Mouse (Mus musculus) neutrophil, adult 5-6 weeks (primary cell): ENCODE data around the gene P2ry14. TPM values are rescaled to one million over a fixed set of nuclear protein-coding genes. Genes with fewer than 3 reads are reported as not detected.
"Not testable (repeated sequence)": the region's sequence is repeated elsewhere in the genome, so short reads cannot be mapped to it uniquely, and the experiment has no call there.

ENCODE experiments used
- ATAC-seq: fragments of 151-379, 151-347 bp; 2 replicates; pipeline ENCODE4 v1.8.0; 2017; ENCODE audit warnings: mild to moderate bottlenecking, moderate TSS enrichment; ENCODE audit not compliant: insufficient number of reproducible peaks, poor library complexity, low FRiP score, severe bottlenecking; ENCODE audit errors: extremely low read depth
- total RNA-seq: library from RNA; stranded (forward); fragments of 200-1000 nt; gene quantifications from 2 replicates; pipeline ENCODE4 v1.2.3, GENCODE M21; 2017

Gene P2ry14
- total RNA-seq, 1 experiment from 2014 or later = 1.3 TPM

DNA sequence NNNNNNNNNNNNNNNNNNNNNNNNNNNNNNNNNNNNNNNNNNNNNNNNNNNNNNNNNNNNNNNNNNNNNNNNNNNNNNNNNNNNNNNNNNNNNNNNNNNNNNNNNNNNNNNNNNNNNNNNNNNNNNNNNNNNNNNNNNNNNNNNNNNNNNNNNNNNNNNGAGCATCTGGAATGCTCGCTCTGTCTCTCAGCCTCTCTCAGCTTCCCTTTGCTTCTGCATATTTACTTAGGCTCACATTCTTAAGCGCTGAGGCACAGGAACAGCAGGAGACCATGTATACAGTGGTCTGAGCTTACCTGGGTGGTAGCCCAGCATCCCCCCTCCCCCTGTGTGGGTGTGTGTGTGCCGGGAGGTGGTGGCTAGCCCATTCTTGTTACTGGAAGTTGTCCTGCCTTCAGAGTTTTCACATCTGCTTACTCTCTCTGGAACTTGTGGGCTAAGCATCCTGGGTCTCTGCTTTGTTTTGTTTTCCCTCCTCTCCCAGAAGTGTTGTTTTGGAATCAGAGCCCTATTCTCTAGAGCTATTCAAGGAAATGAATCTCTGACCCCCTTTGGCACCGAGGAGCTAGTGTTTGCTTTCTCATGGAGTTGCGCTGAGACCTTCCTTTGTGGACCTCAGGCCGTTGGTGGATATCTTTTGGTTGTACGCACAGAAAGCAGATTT, 32.2 kb downstream of the P2ry14 start:
- no peak for ATAC-seq

DNA sequence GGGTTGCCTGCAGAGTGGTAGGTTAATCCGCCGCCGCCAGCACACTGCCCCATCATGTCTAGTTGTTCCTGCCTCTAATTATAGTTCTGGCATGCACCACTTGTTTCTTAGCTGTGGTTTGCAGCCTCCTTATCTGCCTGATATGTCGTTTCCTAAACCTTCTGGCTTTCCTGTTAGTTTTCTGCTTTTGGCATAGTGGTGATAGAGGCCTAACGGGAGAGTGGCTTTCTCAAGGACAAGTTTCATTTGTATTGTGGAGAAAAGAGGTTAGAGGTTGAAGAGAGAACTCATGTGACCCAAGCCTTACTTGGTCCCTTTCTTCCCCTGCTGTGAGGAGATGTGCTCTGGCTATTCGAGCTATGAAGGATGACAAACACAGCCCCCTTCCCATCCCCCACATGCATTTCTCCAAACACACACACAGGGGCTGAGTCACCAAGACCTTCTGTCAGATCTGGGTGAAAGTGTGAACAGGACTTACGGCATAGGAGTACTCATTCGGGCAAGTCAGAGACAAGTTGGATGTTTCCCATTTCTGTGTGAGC, 39.4 kb downstream of the P2ry14 start:
- ATAC-seq = peak; percentile 42; the same call in 1 of the 2 replicates

DNA sequence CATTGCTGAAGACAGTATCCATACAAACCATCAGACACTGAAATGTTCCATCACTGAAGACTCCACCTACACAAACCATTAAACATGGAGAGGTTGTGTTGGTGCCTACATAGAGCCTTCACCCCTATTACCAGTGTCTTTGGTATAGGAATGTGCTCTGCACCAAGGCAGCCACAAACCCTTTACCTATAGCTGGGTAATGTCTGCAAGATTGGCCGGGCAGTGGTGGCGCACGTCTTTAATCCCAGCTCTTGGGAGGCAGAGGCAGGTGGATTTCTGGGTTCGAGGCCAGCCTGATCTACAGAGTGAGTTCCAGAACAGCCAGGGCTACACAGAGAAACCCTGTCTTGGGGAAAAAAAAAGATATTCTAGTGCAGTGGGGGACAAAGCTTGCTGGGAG, 40.1 kb downstream of the P2ry14 start:
- not testable (repeated sequence) for ATAC-seq

DNA sequence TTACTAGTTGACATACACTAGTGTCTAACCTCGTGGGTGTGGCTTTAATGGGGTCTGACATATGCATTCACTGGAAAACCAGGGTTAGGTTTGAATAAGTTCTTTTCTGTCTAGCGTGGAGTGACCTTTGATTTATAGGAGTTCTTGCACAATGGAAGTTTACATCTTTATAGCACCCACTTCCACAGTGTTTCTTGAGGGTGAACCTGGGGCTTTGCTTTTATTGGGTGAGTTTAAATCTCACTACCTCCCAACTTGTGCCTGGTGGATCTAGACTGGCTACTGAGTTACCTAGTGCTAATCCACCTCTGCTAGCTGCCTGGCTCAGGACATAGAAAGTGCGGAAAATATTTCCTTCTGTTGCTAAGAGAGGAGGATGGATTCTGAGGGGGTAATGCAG, 41.5 kb downstream of the P2ry14 start:
- ATAC-seq = no peak

DNA sequence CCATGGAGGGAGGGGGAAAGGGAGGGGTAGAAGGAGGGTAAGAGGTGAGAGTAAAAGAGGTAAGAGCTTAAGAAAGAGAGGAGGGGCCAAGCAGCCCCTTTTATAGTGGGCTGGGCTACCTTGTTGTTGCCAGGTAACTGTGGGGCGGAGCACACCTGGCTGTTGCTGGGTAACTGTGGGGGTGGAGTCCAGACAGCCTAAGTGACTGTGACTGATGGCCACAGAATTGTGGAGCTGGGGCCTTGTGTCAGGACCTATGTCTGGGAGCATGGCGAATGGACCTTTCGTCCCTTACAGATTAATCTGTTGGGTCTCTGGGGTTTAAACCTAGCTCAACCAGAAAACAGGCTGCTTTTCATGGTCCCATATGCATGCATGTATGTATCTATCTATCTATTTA, 43.6 kb downstream of the P2ry14 start:
- not testable (repeated sequence) for ATAC-seq

DNA sequence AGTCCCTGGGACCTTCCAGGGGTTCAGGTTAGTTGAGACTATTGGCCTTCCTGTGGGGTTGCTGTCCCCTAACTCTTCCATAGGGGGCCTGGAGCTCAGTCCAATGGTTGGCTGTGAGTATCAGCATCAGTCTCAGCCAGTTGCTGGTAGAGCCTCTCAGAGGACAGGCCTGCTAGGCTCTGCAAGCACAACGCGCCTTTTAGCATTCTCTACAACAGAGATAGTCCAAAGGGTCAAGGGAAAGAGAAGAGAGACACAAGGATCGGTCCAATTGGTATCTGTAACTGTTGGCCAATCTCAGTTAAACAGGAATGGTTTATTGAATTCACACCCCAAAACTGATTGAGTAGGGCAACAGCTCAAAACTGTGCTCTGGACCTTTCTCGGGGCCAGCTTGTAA, 46.0 kb downstream of the P2ry14 start:
- ATAC-seq = no peak

DNA sequence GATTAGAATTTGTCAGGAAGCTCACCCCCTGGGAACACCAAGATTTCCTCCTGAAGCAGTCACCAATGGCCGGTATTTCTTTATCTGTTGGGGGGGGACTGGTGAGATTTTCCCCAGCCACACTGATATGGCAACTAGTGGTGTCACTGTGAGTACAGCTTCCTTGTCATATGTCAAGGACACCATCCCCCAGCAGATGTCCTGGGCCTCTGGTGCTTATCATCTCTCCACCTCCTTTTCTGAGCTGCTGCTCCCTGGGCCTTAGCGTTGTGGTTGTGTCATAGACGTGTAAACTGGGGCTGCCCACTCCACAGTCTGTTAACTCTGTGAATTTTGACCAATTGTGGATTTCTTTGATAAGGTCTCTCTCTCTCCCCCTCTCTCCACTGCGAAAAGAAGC, 49.0 kb downstream of the P2ry14 start:
- no peak for ATAC-seq

DNA sequence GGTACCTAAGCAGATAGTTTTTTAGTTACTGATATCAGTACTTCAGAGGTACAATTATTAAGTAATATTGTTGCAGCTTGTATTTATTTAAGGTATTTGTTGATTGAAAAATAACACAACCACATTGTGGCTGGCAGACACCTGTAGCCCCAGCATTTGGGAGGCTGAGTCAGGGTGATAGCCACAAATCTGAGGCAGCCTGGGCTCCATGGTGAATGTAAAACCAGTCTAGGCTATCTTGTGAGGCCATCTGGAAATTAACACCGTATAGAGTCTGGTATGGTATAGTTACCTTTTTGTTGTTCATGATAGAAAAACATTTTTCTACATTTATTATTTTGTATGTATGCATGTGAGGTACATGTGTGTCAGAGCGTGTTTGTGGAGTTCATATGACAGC, 51.3 kb downstream of the P2ry14 start:
- no peak for ATAC-seq

DNA sequence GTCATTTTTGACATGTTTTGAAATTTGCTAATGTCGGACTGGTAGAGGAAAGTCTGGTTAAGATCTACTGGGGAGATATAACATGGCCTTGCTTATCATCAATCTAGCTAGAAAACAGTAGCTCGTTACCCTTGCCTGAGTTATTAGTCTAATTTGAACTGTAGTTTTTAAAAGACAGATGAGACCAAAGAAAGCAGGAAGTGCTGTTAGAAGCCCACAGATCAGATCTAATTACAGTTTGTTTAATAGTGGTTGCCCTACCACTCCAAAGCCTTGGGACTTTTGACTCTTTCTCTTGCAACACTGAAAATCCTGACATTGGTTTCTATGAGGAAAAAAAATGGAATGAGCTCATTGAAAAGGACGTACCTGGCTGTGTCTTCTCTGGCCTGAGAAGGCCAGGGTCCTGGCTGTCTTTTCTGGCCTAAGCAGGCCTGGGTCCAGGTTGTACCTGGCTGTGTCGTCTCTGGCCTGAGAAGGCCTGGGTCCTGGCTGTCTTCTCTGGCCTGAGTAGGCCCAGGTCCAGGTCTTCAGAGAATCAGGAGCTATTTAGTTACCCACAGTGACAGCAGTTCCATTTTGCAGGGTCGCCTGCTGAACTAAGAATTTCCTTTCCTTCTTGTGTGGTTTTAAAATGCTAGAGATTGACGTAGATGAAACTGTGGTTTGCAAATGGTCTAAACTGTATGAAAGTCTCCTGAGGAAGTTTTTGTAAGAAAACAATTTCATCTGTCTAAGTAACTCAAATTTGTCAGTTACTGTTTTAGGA, 52.0 kb downstream of the P2ry14 start, which contains the start of gene Gpr171:
Gene Gpr171 (minus strand): TSS at position 604 of the 769 bp plus-strand sequence.
- ATAC-seq = peak; percentile 74

DNA sequence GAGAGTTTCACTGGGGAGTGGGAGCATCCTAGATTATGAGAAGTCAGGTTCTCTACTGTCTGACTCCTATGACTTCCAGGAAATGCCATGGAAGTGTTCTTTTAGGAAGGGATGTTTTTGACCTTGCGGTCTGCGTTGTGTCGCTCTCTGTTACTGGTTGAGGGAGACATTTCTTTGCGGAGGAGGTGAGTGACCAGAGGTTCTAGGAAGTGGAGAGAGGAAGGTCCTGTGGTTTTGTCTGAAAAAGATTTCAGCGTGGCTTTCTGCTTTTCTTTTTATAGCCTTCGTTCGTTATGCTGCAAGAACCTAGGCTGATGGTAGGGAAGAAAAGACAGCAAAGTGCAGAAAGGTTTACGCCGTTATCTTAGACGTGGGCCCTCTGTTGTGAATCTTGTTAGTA, 54.9 kb downstream of the P2ry14 start:
- no peak for ATAC-seq

DNA sequence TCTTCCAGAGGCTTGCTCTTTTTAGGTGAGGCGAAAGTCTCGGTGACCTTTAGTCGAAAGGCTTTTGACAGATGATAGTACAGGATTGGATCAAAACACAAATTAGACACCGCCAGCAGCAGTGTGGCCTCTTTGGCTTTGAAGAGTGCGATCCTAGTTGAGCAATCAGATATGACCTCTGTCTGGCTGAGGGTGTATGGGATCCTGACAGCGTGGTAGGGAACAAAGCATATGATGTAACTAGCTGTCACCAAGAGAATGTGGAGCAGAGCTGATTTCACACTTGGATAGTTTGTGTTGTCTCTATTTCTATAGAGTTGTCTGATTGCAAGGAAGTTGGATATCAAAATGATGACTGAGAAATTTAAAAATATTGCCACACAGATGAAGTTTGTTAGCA, 56.0 kb downstream of the P2ry14 start:
- ATAC-seq = no peak

DNA sequence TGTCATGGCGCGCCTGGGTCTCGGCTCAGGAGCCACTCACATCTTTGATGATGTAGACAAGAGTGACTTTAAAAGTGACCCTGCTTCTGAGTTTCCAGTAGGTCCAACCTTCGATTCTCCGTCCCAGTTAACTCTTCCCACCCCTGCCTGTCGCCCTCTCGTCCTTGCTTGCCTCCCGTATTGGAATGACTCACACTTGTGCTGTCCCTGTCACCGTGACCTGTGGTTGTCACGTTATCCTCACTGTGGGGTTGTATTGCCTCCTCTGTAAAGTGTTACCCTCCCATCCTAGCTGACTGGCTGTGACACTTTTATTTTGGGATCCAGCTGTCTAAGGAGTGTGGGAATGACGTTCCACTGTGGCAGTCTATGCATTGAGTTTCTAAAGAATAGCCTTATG, 60.7 kb downstream of the P2ry14 start:
- ATAC-seq = no peak

DNA sequence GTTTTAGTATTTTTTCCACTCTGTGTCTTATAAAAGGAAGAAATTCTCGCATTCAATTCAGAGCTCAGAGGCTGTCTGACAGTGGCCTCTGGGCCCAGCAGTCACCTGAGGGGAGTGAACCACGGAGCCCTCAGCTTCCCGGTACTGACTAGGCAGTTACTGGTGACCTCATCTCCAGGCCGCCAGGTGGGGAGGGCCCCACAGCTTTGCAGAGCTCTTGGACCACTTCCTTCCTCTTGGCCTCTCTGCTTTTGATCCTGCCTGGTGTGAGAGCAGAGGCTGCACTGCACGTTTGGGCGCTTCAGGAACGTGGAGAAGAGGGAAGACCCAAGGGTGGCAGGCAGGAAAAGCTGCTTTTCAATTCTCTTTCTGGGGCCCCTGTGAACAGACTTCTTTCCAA, 72.5 kb downstream of the P2ry14 start:
- peak; percentile 88 for ATAC-seq

DNA sequence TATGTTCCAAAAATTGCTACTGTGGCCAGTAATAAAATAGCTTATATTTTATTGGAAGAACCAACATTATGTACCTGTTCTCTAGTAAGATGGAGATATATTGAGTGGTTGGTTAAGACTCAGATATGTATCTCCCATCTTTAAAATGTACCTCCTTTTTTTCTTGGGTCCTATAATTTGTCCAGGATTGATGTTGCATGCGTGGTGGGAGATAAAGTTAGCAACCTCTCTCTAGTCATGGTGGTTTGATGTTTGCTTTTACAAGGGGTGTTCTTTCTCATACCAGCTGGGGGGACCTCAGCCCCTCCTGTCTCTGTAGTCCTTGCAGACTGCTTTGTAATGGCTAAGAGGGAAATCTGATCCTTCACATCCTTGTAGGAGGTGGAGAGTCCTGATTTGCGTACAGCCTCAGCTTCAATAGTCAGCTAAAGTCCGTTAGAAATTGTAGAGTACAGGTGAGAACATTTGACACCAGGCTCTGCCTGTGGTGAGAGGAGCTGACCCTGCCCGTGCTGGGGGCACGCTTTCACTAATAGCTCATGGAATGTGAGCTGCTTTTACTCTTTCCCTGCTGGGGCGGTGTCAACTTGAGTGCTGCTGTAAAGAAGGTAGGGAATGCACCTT, 73.0 kb downstream of the P2ry14 start:
- ATAC-seq = no peak

DNA sequence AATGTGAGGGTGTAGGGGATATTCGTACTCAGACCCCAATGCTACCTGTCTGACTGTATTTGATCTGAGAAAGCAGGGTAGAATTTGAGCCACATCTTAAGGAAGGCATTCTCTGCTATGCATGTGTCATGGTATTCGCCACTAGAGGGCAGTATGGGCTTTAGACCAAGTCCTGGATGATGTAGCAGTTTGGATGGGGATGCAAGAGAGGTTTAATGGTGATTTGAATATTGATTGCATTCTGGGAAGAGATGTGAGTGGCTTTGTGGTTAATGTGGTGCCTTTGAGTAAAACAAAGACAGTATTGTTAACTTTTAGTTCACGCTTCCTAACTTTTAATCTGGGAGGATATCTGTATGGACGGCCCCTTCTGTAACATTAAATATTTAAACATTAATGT, 74.1 kb downstream of the P2ry14 start:
- ATAC-seq = peak; percentile 81

DNA sequence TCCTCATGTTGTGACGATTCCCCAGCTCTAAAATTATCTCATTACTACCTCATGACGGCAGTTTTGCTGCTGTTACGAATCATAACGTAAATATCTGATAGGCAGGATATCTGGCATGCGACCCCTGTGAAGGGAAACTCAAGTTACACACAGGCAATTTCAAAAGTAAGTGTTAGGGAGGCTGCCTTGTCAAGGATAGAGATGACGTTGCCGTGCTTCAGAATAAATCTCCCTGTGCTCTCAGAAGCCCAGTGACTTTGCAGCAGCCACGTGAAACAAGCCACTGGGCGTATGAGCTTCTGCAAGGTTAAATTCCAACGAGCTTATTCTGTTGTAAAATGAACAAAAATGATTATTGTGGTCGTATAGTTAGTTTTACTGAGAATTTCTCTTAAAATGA, 74.8 kb downstream of the P2ry14 start:
- ATAC-seq = no peak

DNA sequence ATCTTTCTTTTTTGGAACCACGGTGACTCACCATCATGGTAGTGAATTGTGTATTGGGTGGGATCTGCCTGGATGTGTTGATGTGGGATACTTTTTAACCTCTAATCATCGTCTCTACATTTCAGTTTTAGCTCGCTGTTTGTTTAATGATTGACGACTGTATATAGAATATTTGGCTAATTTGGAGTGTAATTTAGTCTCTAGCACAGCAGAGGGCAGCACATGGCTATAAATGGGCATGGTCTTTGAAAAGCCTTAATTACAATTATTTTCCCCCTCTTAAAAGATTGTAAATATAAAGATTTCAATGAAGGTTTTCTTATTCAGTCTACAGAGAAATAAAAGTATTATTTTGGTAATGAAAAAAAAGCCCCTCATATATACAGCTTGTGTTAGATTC, 76.1 kb downstream of the P2ry14 start:
- ATAC-seq = no peak

DNA sequence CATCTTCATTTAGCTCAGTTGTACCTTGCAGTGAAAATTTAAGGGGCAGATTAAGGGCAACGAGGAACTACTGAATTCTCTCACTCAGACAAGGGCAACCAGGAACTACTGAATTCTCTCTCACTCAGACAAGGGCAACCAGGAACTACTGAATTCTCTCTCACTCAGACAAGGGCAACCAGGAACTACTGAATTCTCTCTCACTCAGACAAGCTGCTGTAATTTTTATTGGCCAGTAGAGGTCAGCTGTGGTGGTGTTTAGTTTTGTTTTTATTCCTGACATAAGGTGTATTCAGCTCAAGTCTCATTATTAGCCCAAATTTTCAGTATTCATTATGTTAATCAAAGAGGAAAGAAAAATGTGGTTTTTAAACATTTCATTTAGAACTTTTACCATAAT, 84.3 kb downstream of the P2ry14 start:
- peak; percentile 26; the same call in 1 of the 2 replicates for ATAC-seq

DNA sequence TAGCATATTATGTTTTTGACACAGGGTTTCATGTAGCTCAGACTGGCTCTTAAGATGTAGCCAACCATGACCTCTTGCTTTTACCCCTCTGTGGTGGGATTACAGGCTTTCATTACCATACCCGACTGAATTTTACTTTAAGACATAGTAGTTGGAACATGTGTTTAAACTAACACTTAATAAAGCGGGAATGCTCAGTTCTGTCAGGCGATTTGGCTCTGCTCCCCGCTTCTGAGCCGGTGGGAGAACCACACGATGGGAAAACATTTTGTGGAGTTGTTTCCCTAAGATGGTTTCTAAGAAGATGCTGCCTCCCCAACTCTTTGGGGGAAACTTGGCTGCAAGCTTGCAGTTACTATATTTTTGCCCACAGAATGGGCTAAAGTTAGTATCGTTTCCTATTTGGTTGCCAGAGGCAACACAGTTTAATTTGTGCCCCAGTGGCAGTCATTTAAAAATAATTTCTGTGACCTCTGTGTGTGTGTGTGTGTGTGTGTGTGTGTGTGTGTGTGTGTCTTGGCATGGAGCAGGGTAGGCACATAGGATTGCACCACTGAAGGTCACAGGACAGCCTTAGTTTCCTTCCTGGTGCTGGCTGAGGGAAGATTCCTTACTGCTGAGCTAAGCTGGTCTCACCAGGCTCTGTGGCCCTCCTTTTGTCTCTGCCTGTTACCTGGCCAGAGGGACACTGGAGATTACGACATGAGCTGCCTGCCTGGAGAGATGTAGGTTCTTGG, 86.7 kb downstream of the P2ry14 start:
- no peak for ATAC-seq
